21 mouse cellular contexts compared by ENCODE assay signal in genomic region chr19:5826731-5827002, GRCm38 (mm10). TPM values are rescaled to one million over a fixed set of nuclear protein-coding genes. Genes with fewer than 3 reads are reported as not detected.
DNase-seq lines count a peak whose midpoint lies in the region; ATAC-seq and TF ChIP-seq lines count a peak whose summit lies in the region.
"Had no signal": no experiment of that assay in that cellular context is flagged by ENCODE, and none has a peak within 500 bp of the region (broad histone marks: within the 10 kb centered on the region; RNA-seq: fewer than 3 reads in every experiment).

No protein-coding gene starts in this region.

- peak overlapping the region; percentile 25; the same call in 1 of the 2 replicates for H3K4me2 ChIP-seq in heart, embryonic 15.5 days
- no peak overlapping the region for H3K4me2 ChIP-seq in lung, embryonic 14.5 days
- H3K4me2 ChIP-seq in hindbrain, embryonic 11.5 days (replicated peaks; ENCODE audit: low read depth, low read length) = no peak overlapping the region
- H3K4me2 ChIP-seq: forebrain, embryonic 15.5 days; limb, embryonic 12.5 days; midbrain, embryonic 11.5 days had no signal

- H3K9ac ChIP-seq in heart, adult 2 months (ENCODE audit: low read depth, low read length) = no peak overlapping the region
- H3K9ac ChIP-seq in heart, embryonic 15.5 days = no peak overlapping the region
- H3K9ac ChIP-seq in lung, embryonic 14.5 days = no peak overlapping the region
- H3K9ac ChIP-seq in hindbrain, embryonic 11.5 days (ENCODE audit: low read depth, low read length) = no peak overlapping the region
- H3K9ac ChIP-seq: forebrain, embryonic 15.5 days; liver, embryonic 14.5 days had no signal

- no peaks in the 10 kb centered on the region for H3K9me3 ChIP-seq in heart, embryonic 15.5 days (replicated peaks)
- H3K9me3 ChIP-seq in lung, embryonic 14.5 days (ENCODE audit: low read depth, low read length) = no peaks in the 10 kb centered on the region
- no peaks in the 10 kb centered on the region for H3K9me3 ChIP-seq in hindbrain, embryonic 11.5 days (ENCODE audit: control insufficient read depth, low read length)
- H3K9me3 ChIP-seq: forebrain, embryonic 15.5 days; limb, embryonic 12.5 days had no signal

- peaks cover 53% of the 10 kb centered on the region for H3K36me3 ChIP-seq in heart, adult 2 months (ENCODE audit: control insufficient read depth, insufficient read depth, low read length)
- no peaks in the 10 kb centered on the region for H3K36me3 ChIP-seq in heart, embryonic 15.5 days
- no peaks in the 10 kb centered on the region for H3K36me3 ChIP-seq in lung, embryonic 14.5 days (ENCODE audit: insufficient read depth)
- H3K36me3 ChIP-seq in hindbrain, embryonic 11.5 days (ENCODE audit: control insufficient read depth, insufficient read depth, low read length) = no peaks in the 10 kb centered on the region
- H3K36me3 ChIP-seq: forebrain, embryonic 15.5 days; limb, embryonic 12.5 days had no signal

- no peaks in the 10 kb centered on the region for H3K27me3 ChIP-seq in heart, adult 2 months (ENCODE audit: control insufficient read depth, insufficient read depth, low read length)
- no peaks in the 10 kb centered on the region for H3K27me3 ChIP-seq in heart, embryonic 15.5 days
- H3K27me3 ChIP-seq in lung, embryonic 14.5 days (ENCODE audit: insufficient read depth, low read length) = no peaks in the 10 kb centered on the region
- no peaks in the 10 kb centered on the region for H3K27me3 ChIP-seq in hindbrain, embryonic 11.5 days (ENCODE audit: control insufficient read depth, insufficient read depth, low read length)
- H3K27me3 ChIP-seq: forebrain, embryonic 15.5 days; limb, embryonic 12.5 days had no signal

- intact Hi-C loops in heart, adult 2 months (cut with DNase I) = no loop called here

- no peak for ATAC-seq in heart, embryonic 15.5 days (replicated peaks; ENCODE audit: insufficient number of reproducible peaks, insufficient read depth, low FRiP score, low read depth)
- ATAC-seq in lung, embryonic 14.5 days (ENCODE audit: insufficient read depth) = no peak
- no peak for ATAC-seq in hindbrain, embryonic 11.5 days (ENCODE audit: low FRiP score)
- ATAC-seq: forebrain, embryonic 15.5 days; hindbrain, embryonic 16.5 days had no signal

- TF ChIP-seq POLR2A in heart, adult 2 months (IDR thresholded peaks at IDR 0.05; ENCODE audit: insufficient read depth, low read depth, low read length) = no peak; the same call in 1 of the 2 replicates

- H3K4me3 ChIP-seq in heart, adult 2 months = no peak overlapping the region
- H3K4me3 ChIP-seq in heart, embryonic 15.5 days = no peak overlapping the region
- H3K4me3 ChIP-seq in lung, embryonic 14.5 days (ENCODE audit: low read depth, low read length) = no peak overlapping the region
- H3K4me3 ChIP-seq in hindbrain, embryonic 11.5 days (ENCODE audit: low read depth, low read length) = no peak overlapping the region
- H3K4me3 ChIP-seq: forebrain, embryonic 15.5 days; limb, embryonic 12.5 days had no signal

- TF ChIP-seq CTCF in heart, adult 2 months (IDR thresholded peaks at IDR 0.05) = no peak
- TF ChIP-seq CTCF in lung, embryonic 14.5 days (IDR thresholded peaks at IDR 0.05; ENCODE audit: low read depth) = no peak

- peak overlapping the region; percentile 72 for H3K27ac ChIP-seq in heart, adult 2 months
- peak overlapping the region; percentile 91 for H3K27ac ChIP-seq in heart, embryonic 15.5 days
- H3K27ac ChIP-seq in lung, embryonic 14.5 days (ENCODE audit: low read depth) = peak overlapping the region; percentile 85
- no peak overlapping the region for H3K27ac ChIP-seq in hindbrain, embryonic 11.5 days (ENCODE audit: low read depth, low read length)
- H3K27ac ChIP-seq: forebrain, embryonic 15.5 days; liver, embryonic 14.5 days had no signal

- H3K79me2 ChIP-seq in heart, adult 2 months (replicated peaks; ENCODE audit: control insufficient read depth, insufficient read depth, low read length) = no peaks in the 10 kb centered on the region

- 50% methylated on average over 4 of the region's 4 CpGs for whole genome bisulfite sequencing in heart, adult 2 months
- 65% methylated on average over 4 of the region's 4 CpGs for WGBS in heart, embryonic 15.5 days
- 60% methylated on average over 4 of the region's 4 CpGs for WGBS in lung, embryonic 14.5 days
- WGBS in hindbrain, embryonic 11.5 days = 82% methylated on average over 4 of the region's 4 CpGs

- TF ChIP-seq EP300 in heart, adult 2 months (IDR thresholded peaks at IDR 0.05; ENCODE audit: insufficient read depth, low read depth, low read length) = no peak

- no peak for DNase-seq in heart, adult 2 months
- DNase-seq in heart, adult 18-20 months = no peak
- no peak for DNase-seq in heart, adult 9 months (ENCODE audit: low spot score in 2 of 2)
- DNase-seq in lung, embryonic 14.5 days = no peak
- no peak for DNase-seq in lung, postnatal 36 days
- DNase-seq in adipocyte (ENCODE audit: low spot score) = peak; percentile 42
- DNase-seq in hindbrain, embryonic 11.5 days (ENCODE audit: low spot score) = no peak
- DNase-seq: adrenal gland, postnatal 14 days; cerebellum, adult 8-10 months; cerebellum, postnatal 36 days; gastrocnemius, postnatal 10 days; kidney, postnatal 36 days; layer of hippocampus, postnatal 36 days; thymus, adult 2 months; thymus, postnatal 4 days had no signal

- peaks cover 33% of the 10 kb centered on the region for H3K4me1 ChIP-seq in heart, adult 2 months (ENCODE audit: control insufficient read depth, insufficient read depth, low read length)
- H3K4me1 ChIP-seq in heart, embryonic 15.5 days (replicated peaks) = peaks cover 56% of the 10 kb centered on the region
- peaks cover 32% of the 10 kb centered on the region for H3K4me1 ChIP-seq in lung, embryonic 14.5 days (ENCODE audit: insufficient read depth)
- H3K4me1 ChIP-seq in hindbrain, embryonic 11.5 days (replicated peaks; ENCODE audit: control insufficient read depth, insufficient read depth, low read length) = no peaks in the 10 kb centered on the region

RNA-seq across cellular contexts. Expression of gene Frmd8, which starts 48.4 kb away (rescaled TPM):
- 1 to 10 TPM; 7.7 to 8.4 TPM for total RNA-seq in heart, adult 2 months (2021)
- 7.0 and 9.3 TPM in 2 replicates for polyA plus RNA-seq in heart, adult 2 months (2012; rRNA removed)
- 10 to 100 TPM in 1 of 2 experiments, 1 to 10 TPM in 1; 7.2 to 10.6 TPM for total RNA-seq in heart, adult 18-20 months (2021)
- polyA plus RNA-seq in heart, embryonic 15.5 days (2015; fragmentation: Nextera tagmentation; extraction: Ambion mirVana) = 25.1 and 35.1 TPM in 2 replicates
- 37.9 and 42.2 TPM in 2 replicates for polyA plus RNA-seq in lung, embryonic 14.5 days (2014; fragmentation: Nextera tagmentation; extraction: Ambion mirVana)
- polyA plus RNA-seq in hindbrain, embryonic 11.5 days (2014; fragmentation: Nextera tagmentation; extraction: Ambion mirVana) = 14.9 and 15.8 TPM in 2 replicates

RNA-seq across cellular contexts. Expression of gene Slc25a45, which starts 50.9 kb away (rescaled TPM):
- 1 to 10 TPM; 2.8 TPM for total RNA-seq in heart, adult 2 months (2021)
- 7.9 and 8.2 TPM in 2 replicates for polyA plus RNA-seq in heart, adult 2 months (2012; rRNA removed)
- 1 to 10 TPM; 2.6 to 2.8 TPM for total RNA-seq in heart, adult 18-20 months (2021)
- polyA plus RNA-seq in heart, embryonic 15.5 days (2015; fragmentation: Nextera tagmentation; extraction: Ambion mirVana) = 3.2 and 4.2 TPM in 2 replicates
- 2.4 TPM in 2 replicates for polyA plus RNA-seq in lung, embryonic 14.5 days (2014; fragmentation: Nextera tagmentation; extraction: Ambion mirVana)
- polyA plus RNA-seq in hindbrain, embryonic 11.5 days (2014; fragmentation: Nextera tagmentation; extraction: Ambion mirVana) = 1.0 and 1.1 TPM in 2 replicates

RNA-seq across cellular contexts. Expression of gene Scyl1, which starts 55.4 kb away (rescaled TPM):
- 10 to 100 TPM; 57.2 to 70.0 TPM for total RNA-seq in heart, adult 2 months (2021)
- polyA plus RNA-seq in heart, adult 2 months (2012; rRNA removed) = 95.6 and 113 TPM in 2 replicates
- total RNA-seq in heart, adult 18-20 months (2021) = 10 to 100 TPM; 55.1 to 67.8 TPM
- 53.5 and 65.9 TPM in 2 replicates for polyA plus RNA-seq in heart, embryonic 15.5 days (2015; fragmentation: Nextera tagmentation; extraction: Ambion mirVana)
- 74.8 and 84.5 TPM in 2 replicates for polyA plus RNA-seq in lung, embryonic 14.5 days (2014; fragmentation: Nextera tagmentation; extraction: Ambion mirVana)
- 47.2 and 55.7 TPM in 2 replicates for polyA plus RNA-seq in hindbrain, embryonic 11.5 days (2014; fragmentation: Nextera tagmentation; extraction: Ambion mirVana)
